Mouse (Mus musculus): ENCODE data around the gene Gm20388.

DNA sequence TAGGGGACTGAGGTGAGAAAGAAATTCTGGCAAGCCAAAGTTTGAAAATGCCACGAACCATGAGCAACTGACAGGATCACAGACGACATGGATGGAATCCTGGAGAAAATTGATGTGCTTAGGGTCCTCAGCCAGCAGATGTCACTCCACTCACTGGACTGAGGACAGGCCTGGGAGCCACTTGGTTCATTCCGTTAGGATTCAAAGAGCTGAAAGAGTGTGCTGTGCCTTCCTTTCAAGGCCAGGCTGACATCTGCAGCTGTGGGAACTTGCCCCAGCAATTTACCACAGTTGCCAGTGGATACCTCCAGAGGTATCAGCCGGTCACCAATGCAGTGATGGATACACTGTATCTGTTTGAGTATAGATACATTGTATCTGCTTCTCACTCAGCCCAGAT is 3854.0 kb downstream of the Gm20388 start:
- TF ChIP-seq CTCF (IDR thresholded peaks at IDR 0.05; ENCODE audit: low read depth) (peak; percentile 61), EP300 (optimal IDR thresholded peaks at IDR 0.05) (no peak)
